Mouse (Mus musculus): ENCODE data around the gene Dsn1.
A peak's percentile ranks its signal among the peaks of the same experiment; 100 is the strongest.

Dsn1 gene

GRCm38 (mm10) chr2:157006511-157007233 lies at the start of gene Dsn1:
TSS of gene Dsn1 (minus strand) at chr2:157007154.
- DNase-seq (ENCODE audit: low spot score): peak; percentile 87

GRCm38 (mm10) chr2:157055721-157056120 lies 48.8 kb upstream of the Dsn1 start:
- DNase-seq (ENCODE audit: low spot score): no peak

- DNase-seq (ENCODE audit: low spot score): no peak
These were observed 47.9 kb upstream of the Dsn1 start for GRCm38 (mm10) chr2:157054816-157055215.

- no peak for DNase-seq (ENCODE audit: low spot score)
These were observed 47.3 kb upstream of the Dsn1 start for GRCm38 (mm10) chr2:157054297-157054696.

GRCm38 (mm10) chr2:157053787-157054186 lies 46.8 kb upstream of the Dsn1 start:
- DNase-seq (ENCODE audit: low spot score): no peak

- no peak for DNase-seq (ENCODE audit: low spot score)
These were observed 46.2 kb upstream of the Dsn1 start for GRCm38 (mm10) chr2:157053124-157053523.

GRCm38 (mm10) chr2:157052448-157052847 lies 45.5 kb upstream of the Dsn1 start:
- DNase-seq (ENCODE audit: low spot score): no peak

- peak; percentile 70 for DNase-seq (ENCODE audit: low spot score)
These were observed 42.9 kb upstream of the Dsn1 start for GRCm38 (mm10) chr2:157049831-157050243.

- peak; percentile 75 for DNase-seq (ENCODE audit: low spot score)
These were observed 41.6 kb upstream of the Dsn1 start for GRCm38 (mm10) chr2:157048395-157049181.

- DNase-seq (ENCODE audit: low spot score): no peak
These were observed 40.0 kb upstream of the Dsn1 start for GRCm38 (mm10) chr2:157046956-157047355.

GRCm38 (mm10) chr2:157045932-157046331 lies 39.0 kb upstream of the Dsn1 start:
- DNase-seq (ENCODE audit: low spot score): no peak

- DNase-seq (ENCODE audit: low spot score): no peak
These were observed 37.0 kb upstream of the Dsn1 start for GRCm38 (mm10) chr2:157043987-157044386.

- DNase-seq (ENCODE audit: low spot score): peak; percentile 60
These were observed 36.6 kb upstream of the Dsn1 start for GRCm38 (mm10) chr2:157043556-157043955.

- DNase-seq (ENCODE audit: low spot score): no peak
These were observed 34.5 kb upstream of the Dsn1 start for GRCm38 (mm10) chr2:157041421-157041820.

- DNase-seq (ENCODE audit: low spot score): no peak
These were observed 33.7 kb upstream of the Dsn1 start for GRCm38 (mm10) chr2:157040649-157041046.

GRCm38 (mm10) chr2:157039900-157040648 lies 33.1 kb upstream of the Dsn1 start:
- DNase-seq (ENCODE audit: low spot score): no peak

- no peak for DNase-seq (ENCODE audit: low spot score)
These were observed 30.3 kb upstream of the Dsn1 start for GRCm38 (mm10) chr2:157037303-157037702.

GRCm38 (mm10) chr2:157036400-157036799 lies 29.4 kb upstream of the Dsn1 start:
- DNase-seq (ENCODE audit: low spot score): no peak

GRCm38 (mm10) chr2:157035371-157035770 lies 28.4 kb upstream of the Dsn1 start:
- no peak for DNase-seq (ENCODE audit: low spot score)

GRCm38 (mm10) chr2:157030804-157031203 lies 23.9 kb upstream of the Dsn1 start:
- DNase-seq (ENCODE audit: low spot score): peak; percentile 91

GRCm38 (mm10) chr2:157028261-157028660 lies 21.3 kb upstream of the Dsn1 start:
- no peak for DNase-seq (ENCODE audit: low spot score)
